Mouse (Mus musculus) liver, embryonic 13.5 days (tissue): ENCODE data around the gene Zmiz1. TPM values are rescaled to one million over a fixed set of nuclear protein-coding genes. Genes with fewer than 3 reads are reported as not detected.

ENCODE experiments used
- ATAC-seq: fragments of 200-750 bp; cut with Nextera tagmentation; 2 replicates; pipeline ENCODE4 v1.8.0; 2017; ENCODE audit warnings: low read depth, mild to moderate bottlenecking, moderate number of reproducible peaks, moderate library complexity
- DNase-seq: peaks from one replicate; pipeline ENCODE4 v3.0.0; 2022
- H3K27ac ChIP-seq: fragments of 300-500 bp; sonication (generic); 2 replicates; pipeline ENCODE4 v1.5.1; 2015; ENCODE audit warnings: moderate library complexity, mild to moderate bottlenecking, inconsistent platforms
- H3K27me3 ChIP-seq: fragments of 300-500 bp; sonication (generic); 2 replicates; pipeline ENCODE4 v1.6.1; 2015; ENCODE audit warnings: mild to moderate bottlenecking, inconsistent platforms
- H3K36me3 ChIP-seq: fragments of 300-500 bp; sonication (generic); 2 replicates; pipeline ENCODE4 v1.6.1; 2015; ENCODE audit warnings: mild to moderate bottlenecking, inconsistent platforms
- H3K4me1 ChIP-seq: fragments of 300-500 bp; sonication (generic); replicated peaks from 2 replicates; pipeline ENCODE4 v1.6.1; 2015; ENCODE audit warnings: inconsistent platforms
- H3K4me2 ChIP-seq: fragments of 300-500 bp; sonication (generic); 2 replicates; pipeline ENCODE4 v1.6.1; 2015; ENCODE audit warnings: inconsistent platforms, mild to moderate bottlenecking, moderate library complexity
- H3K4me3 ChIP-seq: fragments of 300-500 bp; sonication (generic); replicated peaks from 2 replicates; pipeline ENCODE4 v1.5.1; 2015; ENCODE audit warnings: mild to moderate bottlenecking, inconsistent platforms
- H3K9ac ChIP-seq: fragments of 300-500 bp; sonication (generic); 2 replicates; pipeline ENCODE4 v1.6.1; 2015; ENCODE audit warnings: mild to moderate bottlenecking, inconsistent platforms
- H3K9me3 ChIP-seq: fragments of 300-500 bp; sonication (generic); replicated peaks from 2 replicates; pipeline ENCODE4 v1.6.1; 2016; ENCODE audit warnings: inconsistent platforms
- WGBS: fragments of 180-500 bp; shearing (Covaris S2); methylation state at CpG from one replicate; pipeline ENCODE4 v1.1.7; 2015; ENCODE audit not compliant: insufficient replicate concordance; 5-methylcytosine and 5-hydroxymethylcytosine counted together
- polyA plus RNA-seq: library from polyadenylated mRNA; unstranded; fragments of >200 nt; fragmentation: Nextera tagmentation; extraction: Ambion mirVana; gene quantifications from 2 replicates; pipeline ENCODE4 v1.2.1, GENCODE M21; 2015

Zmiz1 gene
- polyA plus RNA-seq, 1 experiment from 2014 or later: 4.5 TPM

GRCm38 (mm10) chr14:25508757-25509139, 49.8 kb downstream of the Zmiz1 start:
- DNase-seq (no peak), ATAC-seq (0 out of 2 replicates have a peak, but pooled peaks have one; percentile 16)
- Histone ChIP-seq H3K4me3 (no peak overlapping the region), H3K4me1 (peaks cover 89% of the 10 kb centered on the region), H3K36me3 (peaks cover 12% of the 10 kb centered on the region; the same call in 1 of the 2 replicates), H3K27ac (no peak overlapping the region), H3K9me3 (no peaks in the 10 kb centered on the region), H3K4me2 (no peak overlapping the region), H3K9ac (no peak overlapping the region), H3K27me3 (no peaks in the 10 kb centered on the region)
- 73% methylated on average over 5 of the region's 5 CpGs for WGBS

DNA sequence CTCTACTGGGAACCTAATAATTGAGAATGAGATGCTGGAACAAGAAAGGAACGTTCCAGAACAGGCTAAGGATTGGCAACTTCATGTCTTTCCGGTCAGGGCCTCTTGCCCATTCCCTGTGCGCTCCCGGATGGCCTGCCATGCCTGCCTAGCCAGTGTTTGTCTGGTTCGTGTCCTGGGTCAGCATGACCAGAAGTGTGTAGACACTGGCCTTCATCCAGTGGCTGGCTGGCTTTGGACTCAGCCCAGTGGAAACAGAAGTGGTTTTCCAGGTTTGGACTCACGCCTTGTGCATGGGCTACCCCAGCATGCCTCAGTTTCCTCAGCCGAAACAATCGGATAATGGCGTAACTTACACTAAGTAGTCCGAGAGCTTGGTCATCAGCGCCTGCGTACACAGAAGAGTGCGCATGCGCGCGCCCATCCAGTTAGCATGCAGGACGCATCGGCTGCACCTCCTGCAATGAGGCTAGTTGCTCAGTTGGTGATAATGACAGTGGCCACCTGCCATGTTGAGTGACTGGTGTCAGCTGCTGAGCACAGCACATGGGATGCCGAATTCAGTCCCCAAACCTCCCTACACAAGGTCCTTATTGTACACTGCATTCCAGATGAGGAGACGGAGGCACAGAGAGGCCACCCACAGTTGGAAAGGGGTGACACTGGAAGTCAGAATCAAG, 50.6 kb downstream of the Zmiz1 start:
- H3K27ac ChIP-seq: 0 out of 2 replicates have a peak overlapping the region, but pooled peaks have one; percentile 6
- H3K4me1 ChIP-seq: peaks cover 88% of the 10 kb centered on the region

DNA sequence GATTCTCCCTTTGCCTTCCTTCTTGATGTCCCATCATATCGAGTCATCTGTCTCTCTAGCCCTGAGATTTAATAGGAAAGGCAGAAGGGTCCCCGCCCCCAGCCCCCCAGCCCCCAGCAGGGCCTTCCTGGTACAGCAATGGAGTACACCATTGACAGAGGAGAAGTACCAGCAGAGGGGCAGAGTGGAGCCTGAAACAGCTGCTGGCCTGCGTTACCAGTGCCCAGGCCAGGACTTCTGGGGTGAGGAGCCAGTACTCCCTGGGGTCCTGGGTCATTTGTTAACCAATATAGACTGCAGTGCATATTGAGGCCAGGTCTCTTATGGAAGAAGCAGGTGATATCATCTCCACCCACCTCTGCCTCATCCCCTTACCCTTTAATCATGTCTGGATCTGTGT, 51.4 kb downstream of the Zmiz1 start:
- H3K27ac ChIP-seq: peak overlapping the region; percentile 6; the same call in 1 of the 2 replicates
- 80% methylated on average over 3 of the region's 3 CpGs for WGBS
- no peak overlapping the region for H3K4me2 ChIP-seq
- H3K9ac ChIP-seq: 0 out of 2 replicates have a peak overlapping the region, but pooled peaks have one; percentile 23
- ATAC-seq: no peak
- no peaks in the 10 kb centered on the region for H3K9me3 ChIP-seq
- no peak overlapping the region for H3K4me3 ChIP-seq
- H3K36me3 ChIP-seq: 0 out of 2 replicates have a peak, but pooled peaks cover 2% of the 10 kb centered on the region
- no peak for DNase-seq
- H3K27me3 ChIP-seq: no peaks in the 10 kb centered on the region
- peaks cover 88% of the 10 kb centered on the region for H3K4me1 ChIP-seq

More for the DNA sequence above, 50.6 kb downstream of the Zmiz1 start:
- Histone ChIP-seq H3K9me3 (no peaks in the 10 kb centered on the region), H3K4me2 (no peak overlapping the region), H3K27me3 (no peaks in the 10 kb centered on the region), H3K4me3 (no peak overlapping the region), H3K36me3 (0 out of 2 replicates have a peak, but pooled peaks cover 5% of the 10 kb centered on the region), H3K9ac (no peak overlapping the region)
- 90% methylated on average over 20 of the region's 20 CpGs for WGBS
- no peak for DNase-seq
- no peak for ATAC-seq

DNA sequence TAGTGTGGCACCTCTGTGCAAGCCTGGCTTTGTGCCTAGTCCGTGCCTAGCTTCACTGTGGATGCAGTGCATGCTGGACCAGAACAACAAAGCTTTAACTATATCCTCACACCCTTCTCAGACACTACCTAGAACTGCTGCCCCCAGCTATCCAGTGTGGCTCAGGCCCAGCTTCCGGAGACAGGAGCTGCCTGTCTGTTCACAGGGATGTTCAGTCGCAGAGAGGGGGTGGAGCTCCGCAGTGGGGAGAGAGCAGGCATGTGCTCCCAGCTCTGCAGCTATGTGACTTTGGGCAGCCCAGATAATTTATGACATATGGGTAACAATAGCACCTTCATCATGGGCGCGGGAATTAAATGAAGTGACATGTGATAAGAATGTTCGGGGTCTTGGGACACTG, 52.0 kb downstream of the Zmiz1 start:
- no peak overlapping the region for H3K4me2 ChIP-seq
- H3K4me3 ChIP-seq: no peak overlapping the region
- H3K27me3 ChIP-seq: no peaks in the 10 kb centered on the region
- H3K9ac ChIP-seq: 0 out of 2 replicates have a peak overlapping the region, but pooled peaks have one; percentile 23
- no peak for ATAC-seq
- no peak for DNase-seq
- 0 out of 2 replicates have a peak, but pooled peaks cover 2% of the 10 kb centered on the region for H3K36me3 ChIP-seq
- 53% methylated on average over 7 of the region's 7 CpGs for WGBS
- peaks cover 88% of the 10 kb centered on the region for H3K4me1 ChIP-seq
- H3K27ac ChIP-seq: peak overlapping the region; percentile 10; the same call in 1 of the 2 replicates
- no peaks in the 10 kb centered on the region for H3K9me3 ChIP-seq

- Histone ChIP-seq H3K36me3 (0 out of 2 replicates have a peak, but pooled peaks cover 2% of the 10 kb centered on the region), H3K4me1 (peaks cover 93% of the 10 kb centered on the region), H3K27ac (no peak overlapping the region), H3K9me3 (no peaks in the 10 kb centered on the region), H3K9ac (no peak overlapping the region), H3K27me3 (no peaks in the 10 kb centered on the region), H3K4me3 (no peak overlapping the region), H3K4me2 (no peak overlapping the region)
- 51% methylated on average over 3 of the region's 3 CpGs for WGBS
- DNase-seq: no peak
- ATAC-seq: no peak
Measured at GRCm38 (mm10) chr14:25511564-25511963, 52.6 kb downstream of the Zmiz1 start.

DNA sequence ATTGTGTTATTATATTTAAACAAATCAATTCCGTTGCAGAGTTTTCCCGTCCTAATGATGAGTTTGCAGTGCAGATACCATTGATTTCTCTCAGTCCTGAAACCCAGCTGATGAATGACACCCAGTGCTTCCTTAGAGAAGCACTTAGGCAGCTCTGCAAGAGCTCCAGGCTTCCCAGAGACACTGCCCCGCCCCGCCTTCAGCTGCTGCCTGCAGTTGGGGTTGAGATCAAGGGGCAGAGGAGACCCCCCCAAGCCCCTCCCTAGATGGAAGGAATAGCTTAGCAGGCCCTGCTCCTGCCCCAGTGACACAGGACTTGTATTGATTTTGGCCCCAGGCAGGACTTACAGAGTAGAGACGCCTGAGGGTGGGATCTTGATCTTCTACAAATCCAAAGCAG, 53.0 kb downstream of the Zmiz1 start:
- Histone ChIP-seq H3K4me1 (peaks cover 94% of the 10 kb centered on the region), H3K36me3 (0 out of 2 replicates have a peak, but pooled peaks cover 2% of the 10 kb centered on the region), H3K27ac (no peak overlapping the region), H3K9ac (no peak overlapping the region), H3K4me2 (no peak overlapping the region), H3K27me3 (no peaks in the 10 kb centered on the region), H3K4me3 (no peak overlapping the region), H3K9me3 (no peaks in the 10 kb centered on the region)
- 47% methylated on average over 5 of the region's 5 CpGs for WGBS
- ATAC-seq (no peak), DNase-seq (no peak)

GRCm38 (mm10) chr14:25512803-25513202, 53.8 kb downstream of the Zmiz1 start:
- Histone ChIP-seq H3K4me2 (no peak overlapping the region), H3K4me3 (no peak overlapping the region), H3K36me3 (0 out of 2 replicates have a peak, but pooled peaks cover 2% of the 10 kb centered on the region), H3K9me3 (no peaks in the 10 kb centered on the region), H3K9ac (no peak overlapping the region), H3K27ac (no peak overlapping the region), H3K27me3 (no peaks in the 10 kb centered on the region), H3K4me1 (peaks cover 98% of the 10 kb centered on the region)
- no peak for ATAC-seq
- 65% methylated on average over 6 of the region's 6 CpGs for WGBS
- no peak for DNase-seq

GRCm38 (mm10) chr14:25513496-25513895, 54.5 kb downstream of the Zmiz1 start:
- no peaks in the 10 kb centered on the region for H3K9me3 ChIP-seq
- H3K27me3 ChIP-seq: no peaks in the 10 kb centered on the region
- no peak overlapping the region for H3K27ac ChIP-seq
- DNase-seq (no peak), ATAC-seq (no peak)
- H3K36me3 ChIP-seq: 0 out of 2 replicates have a peak, but pooled peaks cover 2% of the 10 kb centered on the region
- H3K4me2 ChIP-seq: no peak overlapping the region
- WGBS: 52% methylated on average over 8 of the region's 8 CpGs
- H3K4me3 ChIP-seq: no peak overlapping the region
- H3K4me1 ChIP-seq: peaks cover 98% of the 10 kb centered on the region
- no peak overlapping the region for H3K9ac ChIP-seq

- H3K27ac ChIP-seq: no peak overlapping the region; the same call in 1 of the 2 replicates
Measured at GRCm38 (mm10) chr14:25514943-25515512, 56.0 kb downstream of the Zmiz1 start.

GRCm38 (mm10) chr14:25515924-25516323, 56.9 kb downstream of the Zmiz1 start:
- DNase-seq (no peak), ATAC-seq (no peak)
- Histone ChIP-seq H3K27ac (peak overlapping the region; percentile 83), H3K9ac (no peak overlapping the region), H3K9me3 (no peaks in the 10 kb centered on the region), H3K27me3 (no peaks in the 10 kb centered on the region), H3K36me3 (no peaks in the 10 kb centered on the region), H3K4me3 (no peak overlapping the region), H3K4me1 (peaks cover 98% of the 10 kb centered on the region), H3K4me2 (no peak overlapping the region)
- 77% methylated on average over 9 of the region's 9 CpGs for WGBS

More at GRCm38 (mm10) chr14:25514943-25515512, 56.0 kb downstream of the Zmiz1 start:
- H3K36me3 ChIP-seq: no peaks in the 10 kb centered on the region
- ATAC-seq (no peak), DNase-seq (no peak)
- no peak overlapping the region for H3K4me2 ChIP-seq
- no peaks in the 10 kb centered on the region for H3K27me3 ChIP-seq
- no peak overlapping the region for H3K4me3 ChIP-seq
- no peaks in the 10 kb centered on the region for H3K9me3 ChIP-seq
- peaks cover 98% of the 10 kb centered on the region for H3K4me1 ChIP-seq
- no peak overlapping the region for H3K9ac ChIP-seq
- 73% methylated on average over 2 of the region's 2 CpGs for WGBS

GRCm38 (mm10) chr14:25516640-25517591, 57.9 kb downstream of the Zmiz1 start:
- no peaks in the 10 kb centered on the region for H3K27me3 ChIP-seq
- peak overlapping the region; percentile 83 for H3K27ac ChIP-seq
- H3K4me3 ChIP-seq: no peak overlapping the region
- H3K9ac ChIP-seq: peak overlapping the region; percentile 30; the same call in 1 of the 2 replicates
- DNase-seq (no peak), ATAC-seq (peak; percentile 72)
- WGBS: 9% methylated on average over 13 of the region's 13 CpGs
- no peaks in the 10 kb centered on the region for H3K9me3 ChIP-seq
- peaks cover 98% of the 10 kb centered on the region for H3K4me1 ChIP-seq
- H3K36me3 ChIP-seq: no peaks in the 10 kb centered on the region
- peak overlapping the region; percentile 32 for H3K4me2 ChIP-seq
